Mouse (Mus musculus): ENCODE measurements around the gene Asic2. TPM values are rescaled to one million over a fixed set of nuclear protein-coding genes. Genes with fewer than 3 reads are reported as not detected.

Gene Asic2
- total and polyA plus RNA-seq, 2 experiments from 2014 or later, result 19.2 to 57.3 TPM

GRCm38 (mm10) chr11:80846115-80846514, 1122.1 kb downstream of the Asic2 start:
- Histone ChIP-seq H3K4me1 (ENCODE audit: insufficient read depth, low read length) (no peaks in the 10 kb centered on the region), H3K27me3 (ENCODE audit: insufficient read depth, low read length) (no peaks in the 10 kb centered on the region), H3K36me3 (ENCODE audit: insufficient read depth, low read length) (no peaks in the 10 kb centered on the region), H3K4me3 (ENCODE audit: low read length) (no peak overlapping the region), H3K27ac (no peak overlapping the region), H3K9ac (replicated peaks; ENCODE audit: low read length) (no peak overlapping the region), H3K9me3 (ENCODE audit: low read length) (no peaks in the 10 kb centered on the region), H3K4me2 (ENCODE audit: low read depth, low read length) (no peak overlapping the region)
- DNase-seq (ENCODE audit: low spot score) (no peak), ATAC-seq (no peak)
- 53% methylated on average over 3 of the region's 3 CpGs for WGBS
- no peak for TF ChIP-seq CTCF (IDR thresholded peaks at IDR 0.05; ENCODE audit: low read depth)

- DNase-seq (ENCODE audit: low spot score), result no peak
- no peak for TF ChIP-seq CTCF (IDR thresholded peaks at IDR 0.05; ENCODE audit: low read depth)
- no peaks in the 10 kb centered on the region for H3K36me3 ChIP-seq (ENCODE audit: insufficient read depth, low read length)
- no peaks in the 10 kb centered on the region for H3K4me1 ChIP-seq (ENCODE audit: insufficient read depth, low read length)
- no peak for ATAC-seq
- no peak overlapping the region for H3K4me3 ChIP-seq (ENCODE audit: low read length)
- no peak overlapping the region for H3K4me2 ChIP-seq (ENCODE audit: low read depth, low read length)
- H3K9ac ChIP-seq (replicated peaks; ENCODE audit: low read length), result no peak overlapping the region
- WGBS, result 53% methylated on average over 7 of the region's 7 CpGs
- no peaks in the 10 kb centered on the region for H3K9me3 ChIP-seq (ENCODE audit: low read length)
- no peaks in the 10 kb centered on the region for H3K27me3 ChIP-seq (ENCODE audit: insufficient read depth, low read length)
- no peak overlapping the region for H3K27ac ChIP-seq
Observed at GRCm38 (mm10) chr11:80845486-80845885, 1122.8 kb downstream of the Asic2 start.

GRCm38 (mm10) chr11:80843435-80843834, 1124.8 kb downstream of the Asic2 start:
- TF ChIP-seq CTCF (IDR thresholded peaks at IDR 0.05; ENCODE audit: low read depth), result no peak
- Histone ChIP-seq H3K27me3 (ENCODE audit: insufficient read depth, low read length) (no peaks in the 10 kb centered on the region), H3K9ac (replicated peaks; ENCODE audit: low read length) (no peak overlapping the region), H3K4me1 (ENCODE audit: insufficient read depth, low read length) (no peaks in the 10 kb centered on the region), H3K27ac (no peak overlapping the region), H3K9me3 (ENCODE audit: low read length) (no peaks in the 10 kb centered on the region), H3K4me3 (ENCODE audit: low read length) (no peak overlapping the region), H3K36me3 (ENCODE audit: insufficient read depth, low read length) (no peaks in the 10 kb centered on the region), H3K4me2 (ENCODE audit: low read depth, low read length) (no peak overlapping the region)
- WGBS, result 85% methylated on average over 2 of the region's 2 CpGs
- no peak for DNase-seq (ENCODE audit: low spot score)
- no peak for ATAC-seq

GRCm38 (mm10) chr11:80838724-80839123, 1129.5 kb downstream of the Asic2 start:
- Histone ChIP-seq H3K27me3 (ENCODE audit: insufficient read depth, low read length) (no peaks in the 10 kb centered on the region), H3K27ac (no peak overlapping the region), H3K4me1 (ENCODE audit: insufficient read depth, low read length) (no peaks in the 10 kb centered on the region), H3K4me3 (ENCODE audit: low read length) (no peak overlapping the region), H3K4me2 (ENCODE audit: low read depth, low read length) (no peak overlapping the region), H3K9me3 (ENCODE audit: low read length) (no peaks in the 10 kb centered on the region), H3K9ac (replicated peaks; ENCODE audit: low read length) (no peak overlapping the region), H3K36me3 (ENCODE audit: insufficient read depth, low read length) (no peaks in the 10 kb centered on the region)
- DNase-seq (ENCODE audit: low spot score) (no peak), ATAC-seq (no peak)
- peak; percentile 40 for TF ChIP-seq CTCF (IDR thresholded peaks at IDR 0.05; ENCODE audit: low read depth)
- 59% methylated on average over 1 of the region's 1 CpGs for WGBS

GRCm38 (mm10) chr11:80835841-80836240, 1132.4 kb downstream of the Asic2 start:
- H3K9ac ChIP-seq (replicated peaks; ENCODE audit: low read length), result no peak overlapping the region
- DNase-seq (ENCODE audit: low spot score), result no peak
- no peak for TF ChIP-seq CTCF (IDR thresholded peaks at IDR 0.05; ENCODE audit: low read depth)
- H3K4me3 ChIP-seq (ENCODE audit: low read length), result no peak overlapping the region
- H3K9me3 ChIP-seq (ENCODE audit: low read length), result no peaks in the 10 kb centered on the region
- no peak overlapping the region for H3K4me2 ChIP-seq (ENCODE audit: low read depth, low read length)
- 76% methylated on average over 4 of the region's 4 CpGs for WGBS
- no peaks in the 10 kb centered on the region for H3K27me3 ChIP-seq (ENCODE audit: insufficient read depth, low read length)
- no peaks in the 10 kb centered on the region for H3K4me1 ChIP-seq (ENCODE audit: insufficient read depth, low read length)
- H3K27ac ChIP-seq, result no peak overlapping the region
- ATAC-seq, result no peak
- H3K36me3 ChIP-seq (ENCODE audit: insufficient read depth, low read length), result no peaks in the 10 kb centered on the region

GRCm38 (mm10) chr11:80835395-80835794, 1132.9 kb downstream of the Asic2 start:
- no peak for DNase-seq (ENCODE audit: low spot score)
- no peaks in the 10 kb centered on the region for H3K36me3 ChIP-seq (ENCODE audit: insufficient read depth, low read length)
- no peak overlapping the region for H3K9ac ChIP-seq (replicated peaks; ENCODE audit: low read length)
- TF ChIP-seq CTCF (IDR thresholded peaks at IDR 0.05; ENCODE audit: low read depth), result no peak
- H3K4me2 ChIP-seq (ENCODE audit: low read depth, low read length), result no peak overlapping the region
- H3K4me1 ChIP-seq (ENCODE audit: insufficient read depth, low read length), result no peaks in the 10 kb centered on the region
- H3K27ac ChIP-seq, result no peak overlapping the region
- ATAC-seq, result no peak
- WGBS, result 61% methylated on average over 2 of the region's 2 CpGs
- H3K27me3 ChIP-seq (ENCODE audit: insufficient read depth, low read length), result no peaks in the 10 kb centered on the region
- no peak overlapping the region for H3K4me3 ChIP-seq (ENCODE audit: low read length)
- no peaks in the 10 kb centered on the region for H3K9me3 ChIP-seq (ENCODE audit: low read length)

Other genes starting within 250 kb of the Asic2 start
- gene 5530401A14Rik, start 107.8 kb downstream of the Asic2 start, total RNA-seq (2014; rRNA removed), result not detected in 2 replicates
- gene 5530401A14Rik, start 107.8 kb downstream of the Asic2 start, polyA plus RNA-seq (2015; fragmentation: Nextera tagmentation; extraction: Ambion mirVana), result 0.38 and 0.68 TPM in 2 replicates
- gene Ccl2, start 67.1 kb upstream of the Asic2 start, total RNA-seq (2014; rRNA removed), result 0.25 TPM in 1 of 2 replicates, not detected in the other
- gene Ccl2, start 67.1 kb upstream of the Asic2 start, polyA plus RNA-seq (2015; fragmentation: Nextera tagmentation; extraction: Ambion mirVana), result 1.5 and 1.6 TPM in 2 replicates
- not detected in 2 replicates for gene Gm17268, start 70.1 kb upstream of the Asic2 start, total RNA-seq (2014; rRNA removed)
- not detected in 2 replicates for gene Gm17268, start 70.1 kb upstream of the Asic2 start, polyA plus RNA-seq (2015; fragmentation: Nextera tagmentation; extraction: Ambion mirVana)
- 0.42 TPM in 1 of 2 replicates, not detected in the other for gene Ccl7, start 77.3 kb upstream of the Asic2 start, total RNA-seq (2014; rRNA removed)
- gene Ccl7, start 77.3 kb upstream of the Asic2 start, polyA plus RNA-seq (2015; fragmentation: Nextera tagmentation; extraction: Ambion mirVana), result 1.1 and 1.9 TPM in 2 replicates
- 0.16 and 0.58 TPM in 2 replicates for gene Ccl11, start 89.4 kb upstream of the Asic2 start, total RNA-seq (2014; rRNA removed)
- 0.31 and 0.44 TPM in 2 replicates for gene Ccl11, start 89.4 kb upstream of the Asic2 start, polyA plus RNA-seq (2015; fragmentation: Nextera tagmentation; extraction: Ambion mirVana)
- 0.52 and 4.9 TPM in 2 replicates for gene Ccl12, start 133.4 kb upstream of the Asic2 start, total RNA-seq (2014; rRNA removed)
- 7.7 and 8.0 TPM in 2 replicates for gene Ccl12, start 133.4 kb upstream of the Asic2 start, polyA plus RNA-seq (2015; fragmentation: Nextera tagmentation; extraction: Ambion mirVana)
- gene Ccl8, start 146.7 kb upstream of the Asic2 start, total RNA-seq (2014; rRNA removed), result not detected in 2 replicates
- 0.43 TPM in 1 of 2 replicates, not detected in the other for gene Ccl8, start 146.7 kb upstream of the Asic2 start, polyA plus RNA-seq (2015; fragmentation: Nextera tagmentation; extraction: Ambion mirVana)

Measured in hindbrain, postnatal 0 days (tissue).